13 mouse cellular contexts compared by ENCODE assay signal in the genomic region with DNA sequence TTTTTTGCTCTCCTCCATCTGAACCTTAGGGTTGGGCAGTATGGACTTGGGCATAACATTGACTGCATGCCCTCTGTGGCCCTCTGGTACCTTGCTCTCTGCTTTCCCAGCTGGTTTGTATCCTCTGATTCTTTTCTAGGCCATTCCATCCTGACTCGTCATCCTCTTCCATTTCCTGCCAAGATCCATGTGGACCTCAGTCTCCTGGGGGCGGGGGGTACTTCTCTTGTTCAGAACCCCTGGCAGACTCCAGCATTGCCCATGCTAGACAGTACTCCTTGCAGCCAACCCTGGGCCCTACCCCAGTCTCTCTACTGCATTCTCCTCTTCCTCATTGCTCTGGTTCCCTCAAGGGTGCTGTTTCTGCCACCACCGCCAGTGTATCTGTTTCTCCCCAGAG.
"Had no signal": no experiment of that assay in that cellular context is flagged by ENCODE, and none has a peak within 500 bp of the region (broad histone marks: within the 10 kb centered on the region; RNA-seq: fewer than 3 reads in every experiment).

No protein-coding gene starts in this region.

- H3K4me1 ChIP-seq: neural tube, embryonic 13.5 days had no signal

- H3K36me3 ChIP-seq: limb, embryonic 15.5 days; liver, embryonic 12.5 days; midbrain, embryonic 10.5 days; neural tube, embryonic 13.5 days had no signal

- H3K9ac ChIP-seq: limb, embryonic 15.5 days; liver, embryonic 12.5 days; neural tube, embryonic 13.5 days had no signal

- DNase-seq: kidney, adult 2 months; lung, adult 18-20 months; midbrain, embryonic 14.5 days; retina, postnatal 1 day; right cerebral cortex, postnatal 4 days; spleen, adult 18-20 months; thymus, adult 18-20 months; thymus, postnatal 25 days had no signal

- H3K27ac ChIP-seq: left cerebral cortex, adult 2 months; limb, embryonic 15.5 days; liver, embryonic 12.5 days; midbrain, embryonic 10.5 days; neural tube, embryonic 13.5 days had no signal

- H3K4me3 ChIP-seq: left cerebral cortex, adult 2 months; limb, embryonic 15.5 days; liver, embryonic 12.5 days; midbrain, embryonic 10.5 days; neural tube, embryonic 13.5 days had no signal

- H3K27me3 ChIP-seq: limb, embryonic 15.5 days; neural tube, embryonic 13.5 days had no signal

- H3K4me2 ChIP-seq: limb, embryonic 15.5 days; liver, embryonic 12.5 days; neural tube, embryonic 13.5 days had no signal

- H3K9me3 ChIP-seq: limb, embryonic 15.5 days; liver, embryonic 12.5 days; midbrain, embryonic 10.5 days; neural tube, embryonic 13.5 days had no signal
